Mouse (Mus musculus) thymus, postnatal 10 days (tissue): ENCODE data around the gene Rwdd2b.

ENCODE experiments used
- DNase-seq, 2 experiments: peaks; one replicate each; pipeline ENCODE4 v3.0.0; 2021; ENCODE audit warnings: low spot score in 2 of 2

The Rwdd2b gene

GRCm38 (mm10) chr16:87440184-87440686 is at the start of gene Rwdd2b:
Gene Rwdd2b, minus strand, starts transcription at chr16:87440573.
- peak; percentile 89 to 92 for DNase-seq

GRCm38 (mm10) chr16:87488605-87489004 is 48.2 kb upstream of the Rwdd2b start:
- no peak for DNase-seq

- no peak for DNase-seq
These were observed 46.4 kb upstream of the Rwdd2b start for GRCm38 (mm10) chr16:87486739-87487138.

DNA sequence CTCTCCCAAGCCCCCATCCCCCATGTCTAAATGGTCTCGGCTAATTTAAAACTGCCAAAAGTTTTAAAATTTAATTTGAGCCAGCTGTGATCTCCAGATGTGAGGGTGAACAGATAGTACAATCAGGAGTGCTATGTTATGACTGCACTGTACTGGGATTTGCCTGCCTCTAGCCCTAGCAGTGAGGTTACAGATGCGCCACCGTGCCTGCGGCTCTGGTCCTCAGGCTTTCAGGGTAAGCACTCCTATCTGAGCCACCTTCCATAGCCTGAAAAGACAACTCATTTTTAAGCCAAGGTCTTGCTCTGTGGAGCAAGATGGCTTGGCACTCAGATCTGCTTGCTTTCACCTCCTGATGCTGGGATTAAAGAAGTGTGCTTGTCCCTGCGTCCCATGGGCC is 44.0 kb upstream of the Rwdd2b start:
- DNase-seq, result no peak

DNA sequence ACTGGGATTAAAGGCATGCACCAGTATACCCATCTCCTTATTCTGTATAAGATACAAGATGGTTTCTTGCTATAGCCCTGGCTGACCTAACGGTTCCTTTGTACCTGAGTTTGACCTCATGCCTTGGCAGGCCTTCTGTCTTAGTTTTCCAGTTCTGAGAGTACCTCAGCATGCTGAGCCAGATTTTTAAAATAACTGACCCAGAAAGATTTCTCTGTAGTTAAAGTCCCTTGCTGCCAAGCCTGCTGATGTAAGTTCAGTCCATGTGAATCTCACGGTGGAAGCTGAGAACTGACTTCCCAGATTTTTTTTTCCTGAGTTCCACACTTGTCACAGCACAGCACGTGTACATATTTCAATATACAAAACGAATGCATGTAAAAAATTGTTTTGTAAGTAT is 30.2 kb upstream of the Rwdd2b start:
- no peak for DNase-seq

- no peak for DNase-seq
These were observed 18.4 kb upstream of the Rwdd2b start for GRCm38 (mm10) chr16:87458752-87459151.

DNA sequence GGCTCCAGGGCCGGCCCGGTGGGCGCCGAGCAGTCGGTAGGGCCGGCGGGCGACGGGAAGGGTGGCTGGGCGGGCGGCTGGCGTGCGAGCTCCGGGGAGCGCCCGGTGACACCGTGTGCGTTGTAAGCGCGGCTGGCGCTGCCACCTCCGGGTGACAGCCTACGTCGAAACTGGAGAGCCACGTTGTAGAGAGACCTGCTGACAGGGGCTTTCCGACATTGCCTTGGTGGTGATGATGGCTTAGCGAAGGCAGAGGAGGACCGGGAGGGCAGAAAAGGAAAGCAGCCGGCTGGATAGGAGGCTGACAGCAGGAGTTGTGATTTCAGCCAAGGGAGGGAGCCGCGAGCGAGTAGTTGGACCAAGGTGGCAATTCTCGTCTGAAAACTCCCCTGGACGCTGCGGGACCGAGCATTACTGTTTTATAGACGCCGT is 14.8 kb upstream of the Rwdd2b start:
- DNase-seq, result peak in 1 of 2 experiments; percentile 18

DNA sequence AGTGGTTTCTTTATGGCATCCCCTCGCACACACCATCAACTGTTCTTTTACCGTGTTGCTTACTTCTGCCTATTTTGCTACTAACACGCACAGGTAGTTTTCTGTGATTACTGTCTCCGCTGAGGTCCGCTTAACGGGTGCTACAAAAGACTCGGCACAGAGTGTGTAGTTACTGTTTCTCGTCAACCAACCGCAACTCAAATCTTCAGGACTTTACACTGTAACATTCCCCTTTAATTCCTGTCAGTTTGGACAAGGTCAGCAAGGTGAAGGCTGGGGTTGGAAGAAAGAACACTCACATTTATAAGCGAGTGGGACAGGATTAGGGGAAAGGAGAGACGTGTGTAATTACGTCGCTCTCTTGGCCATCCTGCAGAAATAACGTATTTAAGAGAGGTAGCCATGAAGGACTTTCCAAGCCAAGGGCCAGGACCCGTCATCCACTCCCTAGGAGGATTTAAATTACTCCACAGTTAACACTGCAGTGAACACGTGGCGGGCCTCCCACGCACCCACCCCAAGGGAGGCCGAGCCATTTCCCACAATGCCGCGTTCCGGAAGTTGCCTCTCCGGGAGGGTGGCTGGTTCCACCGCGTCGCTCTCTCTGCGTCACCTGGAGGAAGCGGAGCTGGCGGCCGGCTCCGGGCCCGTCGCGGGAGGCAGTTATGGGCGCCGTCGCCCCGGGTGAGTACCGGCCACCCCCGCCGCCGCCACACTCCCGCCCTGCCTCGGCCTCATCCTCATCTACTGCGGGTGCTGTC is 14.2 kb upstream of the Rwdd2b start, which contains the start of gene Usp16:
Usp16 (plus strand) TSS at position 285 of the 761 bp plus-strand sequence.
- peak; percentile 85 to 91 for DNase-seq

GRCm38 (mm10) chr16:87453226-87453625 is 12.9 kb upstream of the Rwdd2b start:
- no peak for DNase-seq

- DNase-seq, result no peak
These were observed 5.2 kb upstream of the Rwdd2b start for GRCm38 (mm10) chr16:87445528-87445927.

GRCm38 (mm10) chr16:87445110-87445509 is 4.7 kb upstream of the Rwdd2b start:
- DNase-seq, result no peak

- DNase-seq, result no peak
These were observed 3.7 kb upstream of the Rwdd2b start for GRCm38 (mm10) chr16:87444071-87444470.

DNA sequence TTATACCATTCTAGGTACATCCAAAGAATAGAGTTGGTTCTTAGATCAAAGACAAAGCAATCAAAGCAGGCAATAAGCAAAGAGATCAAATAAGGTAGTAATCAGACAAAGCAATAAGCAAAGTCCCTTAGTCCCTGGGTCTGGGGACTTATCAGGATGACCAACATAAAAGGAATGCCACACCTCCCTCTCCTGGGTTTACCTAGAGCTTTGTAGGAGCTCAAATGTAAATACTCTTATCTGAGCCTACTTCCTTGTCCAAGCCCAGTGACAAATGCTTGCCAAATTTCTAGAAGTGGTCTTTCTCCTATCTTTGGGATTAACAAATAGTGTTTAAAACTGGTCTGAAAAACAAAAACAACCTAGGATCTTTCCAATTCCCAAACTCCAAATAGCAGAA is 2.9 kb upstream of the Rwdd2b start:
- DNase-seq, result no peak

DNA sequence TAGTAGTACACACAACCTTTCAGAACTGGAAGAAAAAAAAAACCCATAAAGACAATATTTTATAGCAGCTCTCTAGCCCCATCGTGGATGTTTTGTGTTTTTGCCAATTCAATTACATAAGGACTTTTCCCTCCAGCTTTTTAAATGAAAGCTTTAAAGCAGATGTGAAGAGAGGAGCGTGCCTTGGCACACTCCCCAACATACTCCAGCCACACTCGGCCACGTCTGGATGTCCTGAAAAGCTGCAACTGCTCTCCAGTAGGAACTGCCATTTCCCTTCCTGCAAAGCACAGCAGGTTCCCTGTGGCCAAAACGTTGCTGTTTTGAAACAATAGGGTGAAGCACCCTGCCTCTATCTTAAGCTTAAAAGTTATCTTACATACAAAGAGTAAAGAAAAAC is 1.9 kb upstream of the Rwdd2b start:
- DNase-seq, result no peak

- peak in 1 of 2 experiments; percentile 29 for DNase-seq
These were observed 716 bp upstream of the Rwdd2b start for GRCm38 (mm10) chr16:87441089-87441488.

- DNase-seq, result no peak
These were observed 1.7 kb downstream of the Rwdd2b start for GRCm38 (mm10) chr16:87438697-87439096.

GRCm38 (mm10) chr16:87437096-87437495 is 3.3 kb downstream of the Rwdd2b start:
- no peak for DNase-seq

DNA sequence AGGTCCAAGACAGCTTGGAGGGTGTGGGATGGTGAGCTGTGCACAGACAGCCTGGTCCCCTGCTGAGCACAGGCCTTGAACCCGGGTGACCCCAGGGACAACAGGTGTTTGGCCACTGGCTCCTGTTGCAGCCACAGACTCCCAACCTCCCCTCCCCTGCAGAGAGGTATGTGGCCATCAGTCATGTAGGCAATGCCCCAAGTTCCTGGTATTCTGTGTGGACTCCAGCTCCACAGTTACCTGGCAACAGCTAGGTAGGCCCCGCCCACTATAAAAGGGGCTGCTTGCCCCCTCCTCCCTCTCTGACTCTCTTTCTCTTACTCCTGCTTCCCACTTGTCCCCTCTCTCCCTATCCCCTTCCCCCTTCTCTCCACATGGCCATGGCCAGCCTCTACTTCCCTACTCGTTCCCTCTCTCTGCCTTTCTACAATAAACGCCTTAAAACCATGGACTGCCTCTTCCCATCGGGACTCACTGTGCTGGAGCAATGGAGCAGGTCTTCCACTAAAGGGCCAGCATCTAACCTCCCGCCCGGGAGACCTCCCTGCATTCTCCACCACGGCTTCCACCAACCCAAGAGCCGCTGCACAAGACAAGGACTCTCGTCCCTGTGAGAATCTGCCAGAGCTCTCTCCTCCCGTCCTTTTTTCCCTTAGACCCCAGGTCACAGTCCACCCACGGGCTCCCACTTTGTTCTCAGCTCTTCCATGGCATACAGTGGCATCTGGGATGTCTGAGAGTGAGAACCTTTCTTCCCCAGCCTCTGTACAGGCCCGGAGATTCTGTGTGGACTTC is 4.8 kb downstream of the Rwdd2b start:
- no peak for DNase-seq

GRCm38 (mm10) chr16:87434946-87435345 is 5.4 kb downstream of the Rwdd2b start:
- DNase-seq, result no peak

GRCm38 (mm10) chr16:87434266-87434665 is 6.1 kb downstream of the Rwdd2b start:
- DNase-seq, result no peak

DNA sequence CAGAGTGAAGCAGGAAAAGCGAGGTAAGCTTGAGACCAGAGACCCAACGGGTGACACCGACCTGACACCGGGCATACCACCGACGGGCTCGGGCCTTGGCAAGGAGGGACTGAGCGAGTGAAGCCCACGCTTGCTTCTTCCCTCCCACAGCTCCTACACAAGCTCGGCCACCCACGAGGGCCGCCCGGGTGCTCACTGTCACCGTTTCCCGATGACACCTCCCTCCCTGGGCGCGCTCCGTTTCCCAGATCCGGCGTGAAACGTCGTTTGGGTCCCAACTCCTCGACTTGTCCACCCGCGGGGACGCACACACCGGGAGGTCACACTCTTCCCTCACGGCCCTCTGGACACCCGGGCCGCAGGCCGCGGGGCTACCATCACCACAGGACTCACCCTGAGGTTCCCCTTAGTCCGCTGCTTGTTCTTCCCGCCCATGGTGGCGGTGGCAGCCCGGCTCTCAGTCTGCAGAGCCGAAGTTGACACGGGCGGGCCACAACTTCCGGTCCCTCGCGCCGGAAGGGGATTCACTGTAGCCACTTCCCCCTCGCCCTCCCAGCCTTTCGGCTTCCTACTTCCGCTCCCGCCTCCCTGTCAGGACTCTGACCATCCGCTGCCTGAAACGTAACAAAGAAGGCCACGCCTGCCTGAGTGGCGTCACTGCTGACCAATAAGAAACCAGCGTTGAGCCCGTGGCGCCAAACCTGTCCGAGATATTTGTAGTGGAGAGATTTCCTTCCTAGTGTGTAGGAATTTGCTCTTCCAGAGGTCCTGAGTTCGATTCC is 8.1 kb downstream of the Rwdd2b start, which contains the start of gene Ltn1:
Ltn1 (minus strand) TSS at position 580 of the 782 bp plus-strand sequence.
- DNase-seq, result peak; percentile 94 to 97

DNA sequence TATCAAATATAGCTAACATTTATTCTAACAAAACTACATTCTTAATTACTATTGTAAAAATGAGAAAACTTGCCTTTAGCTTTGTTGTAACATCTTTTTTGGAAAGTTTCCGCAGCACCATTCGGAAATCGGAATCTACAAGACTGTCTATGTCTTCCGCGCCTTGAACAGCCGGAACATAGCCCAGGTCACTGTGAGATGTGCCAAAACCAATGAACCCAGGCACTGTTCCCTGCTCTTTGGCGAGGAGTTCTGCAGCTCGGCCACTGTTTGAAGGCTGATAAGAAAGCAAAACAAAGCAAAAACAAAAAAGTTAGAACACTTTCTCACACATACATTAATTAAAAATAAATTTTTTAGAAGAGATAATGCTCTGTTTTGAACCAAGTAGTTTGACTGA is 12.9 kb downstream of the Rwdd2b start:
- no peak for DNase-seq
